Mouse (Mus musculus) telencephalon, adult 2 months (tissue): ENCODE measurements at regions not wholly inside any gene's neighbourhood (a gene's known extent, or its start where the extent isn't known, plus 50 kb on each side); places are given as distances from the start of the nearest gene placed in this dataset.
A peak's percentile ranks its signal among the peaks of the same experiment; 100 is the strongest.
"Not testable (repeated sequence)": the region's sequence is repeated elsewhere in the genome, so short reads cannot be mapped to it uniquely, and the experiment has no call there.

Experiments used
- DNase-seq: peaks from one replicate; pipeline ENCODE4 v3.0.0-alpha.2; 2011; ENCODE audit warnings: low read depth, low spot score

GRCm38 (mm10) chr8:98955803-98956202, 460.5 kb downstream of the Cdh8 start:
- DNase-seq = no peak

DNA sequence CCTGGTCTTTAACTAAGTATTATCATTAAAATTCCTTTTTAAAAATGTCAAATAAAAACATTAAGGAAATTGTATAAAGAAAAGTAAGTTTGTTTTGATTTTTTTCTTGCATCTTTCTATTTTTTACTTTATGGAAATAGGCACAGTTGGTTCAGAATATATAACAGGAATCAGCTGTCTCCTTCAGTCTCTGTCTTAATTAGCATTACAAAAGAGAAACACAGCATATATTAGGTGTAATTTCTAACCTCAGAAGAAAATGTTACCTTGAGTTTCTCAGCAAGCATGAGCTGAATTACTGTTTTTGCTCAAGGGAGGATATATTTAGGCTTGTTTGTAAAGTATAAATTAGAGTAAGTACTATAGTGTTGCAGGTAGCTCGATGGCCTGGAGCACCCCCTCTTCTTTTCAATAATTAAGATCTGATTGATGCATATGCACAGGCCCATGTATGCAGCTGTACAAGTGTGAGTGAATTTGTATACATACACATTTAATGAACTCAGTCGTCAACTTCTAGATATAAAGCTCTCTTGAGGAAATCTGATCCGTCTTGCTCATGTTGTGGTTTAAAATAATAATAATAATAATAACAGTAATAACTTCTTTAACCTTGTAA, 503.0 kb downstream of the Cdh8 start:
- DNase-seq = no peak

- DNase-seq = no peak
Measured at GRCm38 (mm10) chr8:98893331-98893730, 522.9 kb downstream of the Cdh8 start.

DNA sequence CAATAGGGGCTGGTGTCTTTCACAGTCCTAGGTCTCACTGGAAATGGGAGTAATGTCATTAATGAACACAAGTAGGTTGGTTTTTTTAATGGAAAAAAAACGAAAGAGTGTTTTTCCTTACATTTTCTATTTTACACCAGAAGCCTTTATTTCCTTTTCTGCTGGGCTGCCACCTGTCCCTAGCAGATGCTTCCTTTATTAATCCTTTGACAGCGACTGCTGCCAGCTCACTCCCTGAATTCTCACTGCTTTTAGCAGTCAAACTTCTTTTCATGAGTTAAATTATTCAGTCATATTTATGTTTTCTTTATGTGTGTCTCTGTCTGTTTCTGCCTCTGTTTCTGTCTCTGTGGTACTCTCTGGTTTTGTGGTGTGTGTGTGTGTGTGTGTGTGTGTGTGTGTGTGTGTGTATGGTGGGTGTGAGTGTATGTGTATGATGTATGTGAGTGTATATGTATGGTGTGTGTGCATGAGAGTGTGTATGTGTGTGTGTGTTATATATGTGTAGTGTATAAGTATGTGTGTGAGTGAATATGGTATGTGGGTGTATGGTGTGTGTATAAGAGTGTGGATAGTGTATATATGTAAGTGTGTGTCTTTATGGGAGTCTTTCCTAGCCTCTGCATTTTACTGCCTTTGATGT, 554.5 kb downstream of the Cdh8 start:
- DNase-seq = peak; percentile 29

GRCm38 (mm10) chr8:98861175-98861574, 555.1 kb downstream of the Cdh8 start:
- DNase-seq = peak; percentile 0

DNA sequence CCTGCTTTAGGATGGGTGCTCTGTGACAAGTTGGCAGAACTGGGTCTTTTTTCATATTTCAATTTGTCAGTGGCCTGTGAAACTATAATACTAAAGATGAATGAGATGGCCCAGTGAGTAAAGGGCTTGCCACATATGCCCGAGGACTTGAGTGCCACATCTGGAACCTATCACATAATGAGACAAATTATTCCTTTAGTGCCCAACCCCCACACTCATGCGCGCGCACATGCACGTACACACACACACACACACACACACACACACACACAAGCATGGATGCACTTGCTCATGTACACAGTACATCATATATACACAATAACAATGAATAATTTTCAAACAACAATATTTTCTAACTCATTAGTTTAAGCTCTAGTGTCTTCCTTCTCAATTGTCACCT, 555.9 kb downstream of the Cdh8 start:
- no peak for DNase-seq

- peak; percentile 26 for DNase-seq
Measured at GRCm38 (mm10) chr8:98829515-98829914, 586.8 kb downstream of the Cdh8 start.

DNA sequence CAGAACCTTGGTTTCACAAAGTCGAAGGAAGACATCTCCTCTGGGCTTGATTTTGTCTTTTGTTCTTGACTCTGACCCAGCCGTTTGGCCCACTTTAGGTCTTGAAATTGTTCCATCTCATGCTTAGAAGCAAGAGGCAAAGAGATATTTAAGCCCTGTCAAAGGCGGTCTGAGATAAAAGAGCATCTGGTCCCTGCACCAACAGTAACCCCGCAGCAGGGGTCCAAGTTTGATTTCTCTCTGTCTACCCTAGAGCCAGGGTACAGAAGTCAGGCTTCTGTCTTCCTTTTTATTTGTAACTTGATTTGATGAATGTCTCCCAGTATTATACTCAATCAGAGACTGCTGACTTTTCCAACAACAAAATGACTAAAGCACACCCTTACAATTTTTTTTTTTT, 587.3 kb downstream of the Cdh8 start:
- DNase-seq = no peak

GRCm38 (mm10) chr8:98811922-98812321, 604.3 kb downstream of the Cdh8 start:
- DNase-seq = no peak

DNA sequence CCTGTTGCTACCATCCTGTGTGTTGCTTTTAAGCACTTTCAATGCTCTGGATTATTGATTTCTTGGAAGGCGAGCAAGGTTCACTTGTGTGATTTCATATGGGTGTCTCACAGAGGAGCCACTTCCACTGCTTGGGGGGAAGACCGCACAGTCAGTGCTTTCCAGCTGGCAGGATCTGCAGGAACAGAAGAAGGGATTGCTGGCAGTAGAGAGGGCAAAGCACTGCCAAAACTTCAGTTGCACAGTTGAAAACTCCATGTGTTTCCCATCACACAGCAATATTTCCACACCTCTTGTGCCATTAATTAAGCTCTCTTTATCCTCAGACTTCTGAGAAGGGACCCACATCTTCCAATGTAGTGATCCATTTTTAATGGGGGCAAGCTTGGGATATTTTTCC, 618.8 kb downstream of the Cdh8 start:
- DNase-seq = peak; percentile 11

DNA sequence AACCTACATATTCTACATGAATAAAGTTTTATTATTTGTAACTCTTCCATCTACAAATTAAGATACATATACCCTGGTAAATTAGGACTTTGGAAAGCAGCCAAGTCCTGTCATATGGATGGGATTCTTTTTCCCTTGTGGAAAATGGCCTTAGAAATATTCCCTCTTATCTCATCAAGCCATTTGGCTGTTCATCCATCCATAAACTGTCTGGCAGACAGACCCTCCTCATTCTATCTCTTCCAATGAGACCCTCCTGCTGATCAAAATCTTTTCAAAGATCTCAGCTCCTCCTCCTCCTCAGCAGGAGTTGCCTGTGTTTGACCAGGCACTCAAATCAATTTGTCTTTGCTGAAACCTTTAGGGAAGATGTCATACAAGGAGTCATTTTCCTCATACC, 649.2 kb downstream of the Cdh8 start:
- no peak for DNase-seq

DNA sequence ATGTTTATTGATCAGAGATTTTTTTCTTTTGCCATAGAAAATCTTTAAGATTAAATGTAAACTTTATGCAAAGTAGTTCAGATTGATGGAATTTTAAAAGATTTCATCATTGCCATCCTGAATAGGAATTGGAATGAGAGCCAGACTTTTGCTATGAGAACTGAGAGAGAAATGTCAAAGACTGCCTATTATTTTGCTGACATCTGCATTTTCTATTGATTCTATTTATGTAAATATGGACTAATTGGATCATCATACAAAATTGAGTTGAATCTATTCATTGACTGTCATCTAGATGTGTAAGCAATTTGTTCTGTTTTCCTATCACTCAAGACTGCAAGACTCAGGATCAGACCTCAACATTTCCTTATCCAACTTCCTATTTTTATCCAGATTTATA, 659.7 kb downstream of the Cdh8 start:
- no peak for DNase-seq

GRCm38 (mm10) chr8:98755795-98756194, 660.5 kb downstream of the Cdh8 start:
- no peak for DNase-seq

DNA sequence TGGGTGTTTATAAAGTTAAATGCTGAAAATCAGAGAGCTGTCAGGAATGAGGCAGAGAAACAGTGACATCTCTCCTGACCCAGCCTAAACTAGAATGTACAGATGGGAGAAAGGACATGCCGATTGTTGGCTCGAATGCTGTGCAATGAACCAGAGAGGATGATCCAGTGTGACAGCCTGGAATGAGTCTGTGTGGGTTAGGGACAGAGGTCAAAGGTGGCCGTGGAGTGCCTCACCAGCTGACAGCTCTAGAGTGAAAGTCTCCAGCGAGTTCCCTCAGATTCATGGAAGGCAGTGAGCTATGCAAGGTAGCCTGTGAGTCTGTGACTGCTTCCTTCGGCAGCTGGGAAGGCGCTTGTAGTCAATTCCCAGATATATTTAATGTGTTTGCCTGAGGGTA, 663.9 kb downstream of the Cdh8 start:
- no peak for DNase-seq

GRCm38 (mm10) chr8:98707753-98708152, 708.5 kb downstream of the Cdh8 start:
- no peak for DNase-seq

GRCm38 (mm10) chr8:98706122-98706521, 710.1 kb downstream of the Cdh8 start:
- DNase-seq = no peak

DNA sequence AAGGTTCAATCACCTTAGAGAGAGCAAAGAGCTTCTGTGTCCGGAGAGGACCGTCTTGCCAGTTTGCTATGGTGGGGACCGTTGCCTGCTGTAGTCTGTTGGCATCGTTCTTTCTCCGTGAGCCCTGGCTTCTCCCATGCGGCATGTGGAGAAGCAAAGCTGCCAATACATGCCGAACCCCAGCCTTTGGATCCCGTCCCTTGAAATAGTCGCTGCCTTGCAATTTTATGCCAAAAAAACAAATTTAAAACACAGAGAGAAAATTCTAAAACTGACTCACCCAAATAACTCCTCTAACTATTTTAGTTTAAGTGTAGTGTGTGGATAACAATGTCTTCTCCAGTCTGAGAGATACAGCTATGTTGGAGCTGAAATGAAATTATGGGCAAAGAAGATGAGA, 731.1 kb downstream of the Cdh8 start:
- DNase-seq = peak; percentile 56

DNA sequence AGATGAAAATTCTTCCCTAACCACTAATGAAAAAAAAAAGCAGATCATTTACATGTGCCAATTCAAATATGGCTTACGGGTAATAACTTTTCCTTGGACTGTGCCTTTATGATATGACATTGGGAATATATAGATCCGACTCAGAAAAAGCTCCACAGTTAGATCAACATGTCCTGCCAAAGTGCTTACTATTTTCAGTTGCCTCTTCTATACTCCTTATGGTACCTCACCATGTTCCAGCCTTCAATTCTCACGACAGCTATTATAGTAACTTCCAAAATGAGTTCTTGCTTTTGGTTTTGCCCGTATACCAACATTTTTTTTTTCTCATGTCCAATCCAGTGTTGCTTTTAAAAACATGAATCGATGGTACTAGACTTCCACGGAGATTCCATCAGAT, 731.7 kb downstream of the Cdh8 start:
- peak; percentile 59 for DNase-seq

DNA sequence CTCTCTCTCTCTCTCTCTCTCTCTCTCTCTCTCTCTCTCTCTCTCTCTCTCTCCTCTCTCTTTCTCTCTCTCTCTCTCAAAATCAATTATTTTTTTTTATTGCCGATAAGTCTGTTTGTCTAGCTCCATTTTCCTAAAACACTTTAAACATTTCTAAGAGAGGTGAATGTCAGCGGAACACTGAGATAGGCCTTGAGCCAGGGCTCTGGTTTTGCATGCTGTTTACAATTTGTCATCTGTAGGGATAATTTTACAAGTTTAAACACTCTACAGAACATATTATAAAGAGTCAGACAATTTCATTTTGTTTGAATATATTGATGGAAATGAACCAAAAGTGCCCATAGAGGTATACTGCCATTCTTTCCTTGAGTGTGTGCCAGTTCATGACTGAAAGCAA, 736.2 kb downstream of the Cdh8 start:
- DNase-seq = no peak

GRCm38 (mm10) chr8:98659287-98659686, 757.0 kb downstream of the Cdh8 start:
- no peak for DNase-seq

DNA sequence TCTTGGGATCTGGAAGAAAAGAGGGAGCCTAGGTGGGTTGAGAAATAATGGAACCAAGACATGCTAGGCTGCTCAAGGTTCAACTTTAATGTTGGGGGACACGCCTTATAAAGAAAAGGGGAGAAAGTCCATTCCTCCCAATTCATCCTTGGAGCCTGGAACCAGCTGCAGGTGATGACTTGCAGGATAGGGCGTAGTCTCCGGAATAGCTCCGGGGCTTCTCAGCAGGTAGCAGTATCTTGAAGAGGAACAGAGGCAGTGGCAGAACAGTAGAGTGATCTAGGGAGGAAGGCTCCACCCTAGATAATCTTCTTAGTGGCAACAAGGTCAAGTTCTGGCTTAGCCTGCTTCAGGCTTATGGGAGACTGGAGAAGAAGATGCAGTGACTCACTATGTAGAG, 764.0 kb downstream of the Cdh8 start:
- DNase-seq = not testable (repeated sequence)

DNA sequence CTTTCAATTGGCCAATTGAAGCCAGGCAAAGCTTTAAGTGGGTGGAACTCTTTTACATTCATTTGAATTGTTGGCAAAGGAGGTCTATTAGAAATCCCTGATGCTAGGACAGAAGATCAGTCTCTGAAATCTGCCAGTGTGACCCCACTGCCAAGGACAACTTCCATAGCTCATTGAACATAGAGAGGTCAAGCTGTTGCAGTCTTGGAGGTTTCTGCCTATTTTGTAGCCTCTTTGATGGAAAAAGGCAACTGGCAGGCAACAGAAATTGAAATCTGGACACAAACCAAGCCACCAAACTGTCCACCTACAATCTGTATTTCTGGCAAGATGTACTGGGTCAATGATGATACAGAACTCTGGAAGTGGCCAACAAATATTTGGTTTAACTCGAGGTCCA, 765.3 kb downstream of the Cdh8 start:
- DNase-seq = no peak

DNA sequence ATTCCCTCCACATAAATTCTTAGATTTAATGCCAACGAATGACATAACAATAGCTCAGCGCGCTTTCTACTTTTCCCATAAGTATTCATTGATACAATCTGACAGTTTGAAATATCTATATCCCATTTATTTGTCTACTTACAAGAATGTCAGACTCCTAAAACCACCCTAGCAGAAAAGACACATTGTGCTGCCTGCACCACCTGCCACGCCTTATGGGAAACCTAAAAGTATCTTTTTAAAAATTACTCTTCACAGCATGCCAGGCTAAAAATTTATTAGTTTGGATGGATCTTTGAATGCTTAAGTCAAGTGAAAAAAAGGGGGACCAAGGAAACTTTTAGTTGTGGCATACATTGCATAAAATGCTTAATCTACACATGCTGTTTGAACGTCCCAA, 788.1 kb downstream of the Cdh8 start:
- no peak for DNase-seq
